In the genomic region with DNA sequence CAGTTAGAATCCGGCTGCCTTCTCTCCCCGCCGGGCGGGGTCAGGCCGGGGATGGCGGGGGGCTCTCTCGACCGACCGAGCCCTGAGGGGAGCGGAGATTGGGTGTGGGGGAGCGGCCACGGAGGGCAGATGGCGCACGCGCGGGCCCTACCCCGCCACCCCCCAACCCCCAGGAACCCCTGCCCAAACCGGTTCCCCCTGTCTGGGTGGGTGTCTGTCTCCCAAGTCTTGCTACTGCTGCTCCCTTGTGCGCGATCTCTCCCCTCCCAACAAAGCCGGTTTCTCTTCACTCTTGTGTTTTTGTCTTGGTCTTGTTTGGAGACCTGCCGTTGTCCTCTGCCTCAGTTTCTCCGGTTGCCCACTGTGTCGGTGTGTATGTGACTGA, we compare ENCODE assay signal across 8 mouse cellular contexts. TPM values are rescaled to one million over a fixed set of nuclear protein-coding genes. Genes with fewer than 3 reads are reported as not detected.
DNase-seq lines count a peak whose midpoint lies in the region; ATAC-seq and TF ChIP-seq lines count a peak whose summit lies in the region.

No protein-coding gene starts in this region.

- peak overlapping the region; percentile 87 for H3K9ac ChIP-seq in intestine, embryonic 14.5 days (ENCODE audit: low read length)

- H3K4me3 ChIP-seq in intestine, embryonic 14.5 days (ENCODE audit: low read depth, low read length), result peak overlapping the region; percentile 88
- peak overlapping the region; percentile 64 for H3K4me3 ChIP-seq in myocyte

- H3K27ac ChIP-seq in intestine, embryonic 14.5 days (ENCODE audit: low read depth), result peak overlapping the region; percentile 76

- no peaks in the 10 kb centered on the region for H3K27me3 ChIP-seq in intestine, embryonic 14.5 days (replicated peaks; ENCODE audit: control insufficient read depth, insufficient read depth, low read length)
- no peaks in the 10 kb centered on the region for H3K27me3 ChIP-seq in myocyte (ENCODE audit: control insufficient read depth, insufficient read depth, insufficient read length)

- peak; percentile 94 for ATAC-seq in intestine, embryonic 14.5 days (replicated peaks; ENCODE audit: low FRiP score, low TSS enrichment, low read depth)
- ATAC-seq in CD4-positive, CD25-positive, alpha-beta regulatory T cell, adult 4 months, result no peak

- H3K36me3 ChIP-seq in intestine, embryonic 14.5 days (ENCODE audit: control insufficient read depth, insufficient read depth, low read length), result no peaks in the 10 kb centered on the region
- H3K36me3 ChIP-seq in myocyte (ENCODE audit: control insufficient read depth, insufficient read depth), result no peaks in the 10 kb centered on the region

- H3K4me1 ChIP-seq in intestine, embryonic 14.5 days (replicated peaks; ENCODE audit: control insufficient read depth, insufficient read depth, low read length), result peaks cover 8% of the 10 kb centered on the region; the same call in 1 of the 2 replicates

- DNase-seq in embryo, embryonic 10.5 days (ENCODE audit: low spot score), result peak; percentile 55
- no peak for DNase-seq in embryo, embryonic 9.5 days (ENCODE audit: extremely low spot score)
- DNase-seq in right cerebral cortex, postnatal 14 days, result peak; percentile 15
- no peak for DNase-seq in right cerebral cortex, postnatal 4 days
- no peak for DNase-seq in intestine, embryonic 14.5 days (ENCODE audit: low spot score)
- no peak for DNase-seq in left cerebral cortex, postnatal 25 days (ENCODE audit: low spot score in 2 of 2)

- intact Hi-C loops in left cerebral cortex, postnatal 25 days (cut with DNase I), result loop anchor here (1.0 kb wide), 1 partner anchor 9 kb away; the partner anchor contains the start of genes Rabgap1, Zbtb26 and Zbtb6

- H3K79me2 ChIP-seq in myocyte (ENCODE audit: control insufficient read depth, insufficient read depth), result peaks cover 91% of the 10 kb centered on the region

- H3K9me3 ChIP-seq in intestine, embryonic 14.5 days (ENCODE audit: control insufficient read depth, low read length), result no peaks in the 10 kb centered on the region

- peak overlapping the region; percentile 73 for H3K4me2 ChIP-seq in intestine, embryonic 14.5 days (ENCODE audit: low read length)
- H3K4me2 ChIP-seq in myocyte (ENCODE audit: low read depth), result peak overlapping the region; percentile 87

- peak overlapping the region; percentile 80 for H3ac ChIP-seq in myocyte (ENCODE audit: control insufficient read depth, insufficient read length)

- no peak for TF ChIP-seq POLR2A in myocyte (IDR thresholded peaks at IDR 0.05; ENCODE audit: insufficient read length, low read depth)

- WGBS in intestine, embryonic 14.5 days, result under 1% methylated on average over 23 of the region's 24 CpGs

TF ChIP-seq in myocyte, 11 proteins besides CTCF, POLR2A, EP300 and RAD21:
- no peak for TF ChIP-seq TCF12 (IDR thresholded peaks at IDR 0.05; ENCODE audit: insufficient read depth, poor library complexity, severe bottlenecking)
- TF ChIP-seq CEBPB (IDR thresholded peaks at IDR 0.05; ENCODE audit: insufficient read depth, poor library complexity, severe bottlenecking), result no peak

RNA-seq across cellular contexts. Expression of gene Rabgap1, which starts 9.3 kb away (rescaled TPM):
- polyA plus RNA-seq in intestine, embryonic 14.5 days (2014; fragmentation: Nextera tagmentation; extraction: Ambion mirVana), result 42.5 and 44.6 TPM in 2 replicates
- polyA plus RNA-seq in myocyte (2012; fragmentation: generic; extraction: Trizol), result 16.0 TPM
- 10 to 100 TPM; 94.7 to 96.2 TPM for total RNA-seq in left cerebral cortex, postnatal 25 days (2021)
- 10 to 100 TPM; 42.1 to 56.4 TPM for polyA plus RNA-seq in CD4-positive, CD25-positive, alpha-beta regulatory T cell, adult 4 months (2017; shearing (Covaris generic))

RNA-seq across cellular contexts. Expression of gene Zbtb6, which starts 9.4 kb away (rescaled TPM):
- polyA plus RNA-seq in intestine, embryonic 14.5 days (2014; fragmentation: Nextera tagmentation; extraction: Ambion mirVana), result 3.8 and 4.8 TPM in 2 replicates
- 1.8 TPM for polyA plus RNA-seq in myocyte (2012; fragmentation: generic; extraction: Trizol)
- 10 to 100 TPM; 14.1 TPM for total RNA-seq in left cerebral cortex, postnatal 25 days (2021)
- 1 to 10 TPM; 5.2 to 5.3 TPM for polyA plus RNA-seq in CD4-positive, CD25-positive, alpha-beta regulatory T cell, adult 4 months (2017; shearing (Covaris generic))

RNA-seq across cellular contexts. Expression of gene Zbtb26, which starts 9.4 kb away (rescaled TPM):
- 7.0 and 9.8 TPM in 2 replicates for polyA plus RNA-seq in intestine, embryonic 14.5 days (2014; fragmentation: Nextera tagmentation; extraction: Ambion mirVana)
- polyA plus RNA-seq in myocyte (2012; fragmentation: generic; extraction: Trizol), result 0.97 TPM
- total RNA-seq in left cerebral cortex, postnatal 25 days (2021), result 10 to 100 TPM in 1 of 2 experiments, 1 to 10 TPM in 1; 9.7 to 10.4 TPM
- polyA plus RNA-seq in CD4-positive, CD25-positive, alpha-beta regulatory T cell, adult 4 months (2017; shearing (Covaris generic)), result 1 to 10 TPM; 4.1 to 4.3 TPM

RNA-seq across cellular contexts. Expression of gene Rc3h2, which starts 29.7 kb away (rescaled TPM):
- 16.4 and 19.1 TPM in 2 replicates for polyA plus RNA-seq in intestine, embryonic 14.5 days (2014; fragmentation: Nextera tagmentation; extraction: Ambion mirVana)
- 3.7 TPM for polyA plus RNA-seq in myocyte (2012; fragmentation: generic; extraction: Trizol)
- total RNA-seq in left cerebral cortex, postnatal 25 days (2021), result 10 to 100 TPM; 84.5 to 97.3 TPM
- 10 to 100 TPM; 24.3 to 27.3 TPM for polyA plus RNA-seq in CD4-positive, CD25-positive, alpha-beta regulatory T cell, adult 4 months (2017; shearing (Covaris generic))

Comparison
In these comparisons a context has a peak if more than half of its experiments do, and no peak if none do; other contexts are left out.
1. DNase-seq: peak in embryo, embryonic 10.5 days (single experiment) and right cerebral cortex, postnatal 14 days (single experiment); none in embryo, embryonic 9.5 days (single experiment), right cerebral cortex, postnatal 4 days (single experiment), intestine, embryonic 14.5 days (single experiment) and left cerebral cortex, postnatal 25 days (0 of 2).